Mouse (Mus musculus): ENCODE data around the gene Xpot.

Gene Xpot

DNA sequence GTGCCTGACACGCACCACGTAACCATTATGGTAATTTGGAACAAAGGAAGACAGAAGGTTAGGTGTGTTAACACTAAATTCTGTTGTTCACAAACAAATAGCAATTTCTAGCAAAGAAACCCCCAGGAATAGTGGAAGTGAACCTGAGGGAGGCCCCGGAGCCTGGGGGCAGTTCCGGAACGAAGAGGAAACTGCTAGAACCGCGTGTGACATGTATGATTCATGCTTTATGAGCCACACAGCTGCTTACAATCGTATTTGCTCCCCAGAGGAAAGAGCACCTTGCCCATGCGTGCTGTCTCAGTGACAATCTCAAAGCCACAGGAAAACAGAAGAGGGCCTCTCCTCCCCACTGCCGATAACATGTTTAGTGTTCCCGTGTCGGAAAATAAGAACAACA is 43.1 kb downstream of the Xpot start:
- in situ Hi-C loops (cut with MboI, MseI), result no loop called here

DNA sequence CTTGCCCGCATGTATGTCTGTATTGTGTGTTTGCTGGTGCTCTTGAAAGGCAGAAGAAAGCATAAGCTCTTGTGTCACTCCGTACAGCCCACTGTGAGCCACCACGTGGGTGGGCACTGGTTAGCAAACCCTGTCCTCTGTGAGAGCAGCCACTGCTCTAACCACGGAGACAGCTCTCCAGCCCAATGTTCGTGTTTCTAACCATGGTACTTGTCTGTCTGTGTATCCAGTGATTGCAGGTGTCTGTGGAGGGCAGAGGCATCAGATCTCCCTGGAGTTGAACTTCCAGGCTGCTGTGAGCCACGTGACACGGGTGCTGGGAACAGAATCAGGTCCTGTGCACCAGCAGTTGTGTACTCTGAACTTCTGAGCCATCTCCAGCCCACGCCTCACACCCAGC is 43.8 kb downstream of the Xpot start:
- in situ Hi-C loops (cut with MboI, MseI), result no loop called here

DNA sequence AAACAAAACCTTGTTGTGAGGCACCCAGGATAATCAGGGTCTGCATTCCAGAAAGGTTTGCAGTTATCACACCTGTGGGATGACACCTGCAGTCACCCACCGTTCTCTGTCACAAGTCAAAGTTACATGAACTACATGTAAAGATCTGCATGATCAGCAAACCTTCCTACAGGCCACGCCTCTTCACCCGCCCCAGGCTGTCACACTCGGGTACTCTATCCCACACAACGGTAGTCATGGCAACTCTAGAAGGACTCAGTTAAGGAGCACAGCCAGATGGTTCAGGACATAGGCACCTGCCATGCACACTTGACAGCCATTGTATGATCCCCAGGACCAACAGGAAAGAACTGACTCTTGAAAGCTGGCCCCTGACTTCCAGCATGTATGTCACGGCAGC is 44.7 kb downstream of the Xpot start:
- in situ Hi-C loops (cut with MboI, MseI), result no loop called here

DNA sequence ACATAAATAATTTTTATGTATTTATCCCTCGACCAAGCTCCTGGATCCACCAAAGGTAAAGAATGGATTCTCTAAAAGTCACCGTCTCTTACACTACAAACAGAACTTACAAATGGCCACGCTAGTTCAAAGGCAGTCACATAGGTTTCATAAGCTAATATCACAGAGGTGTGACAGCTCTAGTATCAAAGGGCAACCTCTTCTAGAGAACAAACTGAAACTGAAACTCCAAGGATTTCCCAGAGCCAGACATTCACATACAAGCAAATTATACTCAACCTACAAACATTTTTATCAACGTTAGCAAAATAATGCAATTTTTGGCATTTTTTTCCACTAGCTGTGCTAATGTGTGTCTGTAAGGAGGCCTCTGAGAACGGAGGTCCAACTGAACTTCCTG is 45.8 kb downstream of the Xpot start:
- in situ Hi-C loops (cut with MboI, MseI), result no loop called here

DNA sequence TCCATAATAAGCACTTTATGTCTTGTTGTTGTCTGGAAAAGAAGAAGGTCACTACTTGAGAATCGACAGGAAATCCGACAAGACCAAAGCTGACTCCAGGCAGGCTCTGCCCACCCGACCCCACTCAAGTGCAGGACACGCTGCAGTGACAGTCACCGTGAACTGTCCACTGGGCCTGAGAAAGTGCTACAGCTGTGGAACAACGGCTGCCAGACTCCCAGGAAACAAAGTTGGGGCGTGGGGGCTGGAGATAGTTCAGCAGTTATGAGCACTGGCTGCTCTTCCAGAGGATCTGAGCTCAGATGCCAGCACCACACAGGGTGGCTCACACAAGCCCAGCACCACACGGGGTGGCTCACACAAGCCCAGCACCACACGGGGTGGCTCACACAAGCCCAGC is 49.8 kb downstream of the Xpot start:
- in situ Hi-C loops (cut with MboI, MseI), result no loop called here

DNA sequence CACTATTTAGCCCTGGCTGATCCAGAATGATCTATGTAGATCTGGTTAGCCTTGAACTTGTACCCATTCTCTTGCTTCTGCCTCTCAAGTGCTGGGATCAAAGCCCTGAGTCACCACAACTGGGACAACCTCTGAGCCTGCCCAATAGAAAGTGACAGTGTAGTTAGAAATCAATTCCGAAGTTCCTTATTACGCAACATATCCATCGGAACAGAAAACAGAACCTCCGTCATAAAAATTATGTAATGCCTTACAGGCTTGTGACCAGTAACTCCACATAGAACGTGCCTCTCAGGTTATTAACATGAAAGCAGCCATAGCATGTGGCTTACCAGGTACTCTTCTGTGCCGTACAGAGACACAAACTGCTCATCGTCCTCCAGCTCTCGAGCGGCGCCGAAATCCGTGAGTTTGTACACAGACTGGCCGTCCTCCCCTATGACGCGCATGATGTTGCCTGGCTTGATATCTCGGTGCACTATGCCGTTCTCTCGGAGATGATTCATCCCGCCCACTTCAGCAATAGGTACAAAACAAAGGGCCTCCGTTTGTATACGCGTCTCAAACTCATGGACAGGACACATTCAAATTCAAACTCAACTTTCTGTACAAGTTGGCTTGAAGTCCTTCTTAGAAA is 54.5 kb downstream of the Xpot start:
- in situ Hi-C loops (cut with MboI, MseI), result no loop called here

DNA sequence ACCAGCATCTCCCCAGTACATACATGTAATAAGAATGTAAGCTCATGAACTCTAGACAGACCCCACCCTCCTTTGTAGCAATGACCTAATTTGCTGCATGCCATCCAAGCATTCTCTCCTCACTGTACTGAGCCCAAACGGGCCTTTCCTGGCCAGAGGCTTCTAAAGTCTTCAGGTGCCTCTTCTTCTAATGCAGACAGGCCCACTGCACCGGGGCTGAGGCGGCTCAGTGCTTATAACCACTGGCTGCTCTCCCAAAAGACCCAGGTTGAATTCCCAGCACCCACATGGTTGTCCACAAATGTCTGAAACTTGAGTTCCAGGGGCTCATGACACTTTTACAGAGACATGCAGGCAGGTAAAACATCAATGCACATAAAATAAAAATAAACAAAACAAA is 55.1 kb downstream of the Xpot start:
- in situ Hi-C loops (cut with MboI, MseI), result no loop called here

DNA sequence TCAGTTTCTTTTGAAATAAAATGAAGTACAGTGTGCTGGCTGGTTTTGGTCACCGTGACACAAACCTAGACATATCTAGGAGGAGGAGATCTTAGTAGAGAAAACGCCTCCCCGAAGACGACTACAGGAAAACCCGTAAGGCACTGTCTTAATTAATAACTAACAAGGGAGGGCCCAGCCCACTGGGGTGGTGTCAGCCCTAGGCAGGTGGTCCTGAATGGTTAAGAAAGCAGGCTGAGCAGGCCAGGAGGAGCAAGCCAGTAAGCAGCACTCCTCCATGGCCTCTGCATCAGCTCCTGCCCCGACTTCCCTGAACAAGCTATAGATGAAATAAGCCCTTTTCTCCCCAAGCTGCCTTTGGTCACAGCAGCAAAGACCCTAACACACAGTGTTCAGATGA is 56.3 kb downstream of the Xpot start:
- in situ Hi-C loops (cut with MboI, MseI), result no loop called here

DNA sequence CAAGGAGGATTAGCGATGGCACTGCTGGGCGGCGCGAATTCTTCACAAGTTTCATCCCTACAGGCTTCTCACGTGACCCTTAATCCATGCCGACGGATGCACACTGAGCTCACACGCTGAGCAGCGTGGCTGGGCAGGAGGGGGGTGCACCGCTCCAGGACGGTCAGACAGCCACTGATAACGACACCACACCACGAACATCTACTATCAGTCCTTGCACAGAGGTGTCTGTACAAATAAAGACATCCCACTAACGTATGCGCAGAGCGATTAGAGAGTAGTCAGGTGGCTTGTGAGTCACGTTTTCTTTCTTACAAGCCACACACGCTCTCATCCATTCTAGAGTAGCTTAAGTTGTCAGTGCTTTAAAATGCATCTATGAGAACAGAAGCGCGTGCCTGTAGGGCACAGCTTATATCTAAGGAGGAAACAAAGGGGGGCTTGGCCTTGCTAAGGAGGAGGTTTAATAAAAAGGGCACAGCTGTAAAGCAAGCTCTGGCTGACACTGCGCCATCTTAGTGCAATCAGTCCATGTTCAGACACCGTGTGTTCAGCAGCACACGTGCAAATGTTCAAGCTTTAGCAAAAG is 57.0 kb downstream of the Xpot start:
- in situ Hi-C loops (cut with MboI, MseI), result no loop called here

DNA sequence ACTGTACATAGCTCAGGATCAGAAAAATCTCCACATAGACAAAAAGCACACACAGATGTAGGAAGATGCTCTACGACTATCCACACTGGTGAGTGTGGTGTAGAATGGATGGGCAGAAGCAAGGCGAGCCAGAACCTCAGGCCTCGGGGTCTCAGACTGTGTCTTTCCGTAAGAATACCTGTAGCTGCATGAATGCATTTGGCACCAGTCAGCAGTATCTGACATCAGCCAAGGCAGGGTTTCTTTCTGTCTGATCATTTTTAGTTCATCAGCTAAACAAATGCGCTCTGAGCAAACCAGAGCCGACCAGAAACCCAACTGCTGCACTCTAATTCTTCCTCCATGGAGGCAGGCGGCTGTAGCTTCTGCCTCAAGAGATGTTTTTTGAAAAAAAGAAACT is 57.6 kb downstream of the Xpot start:
- in situ Hi-C loops (cut with MboI, MseI), result no loop called here

DNA sequence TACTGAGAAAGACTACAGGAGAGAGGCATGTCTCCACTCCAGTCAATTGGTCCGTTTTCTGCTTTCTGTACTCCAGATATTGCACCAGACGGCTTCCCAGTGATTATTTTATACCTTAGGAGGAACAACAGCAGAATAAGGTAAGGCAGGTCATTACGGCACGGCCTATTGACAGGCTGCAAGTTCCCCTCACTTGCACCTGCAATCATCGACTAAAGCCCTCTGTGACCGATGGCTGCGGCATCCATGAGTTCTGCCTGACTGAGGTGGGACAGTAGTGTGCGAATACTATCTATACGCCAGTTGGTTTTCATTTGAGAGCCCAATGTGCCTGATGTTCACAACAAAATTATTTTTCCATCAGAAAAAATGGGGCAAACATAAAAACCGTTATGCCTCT is 58.1 kb downstream of the Xpot start:
- in situ Hi-C loops (cut with MboI, MseI), result no loop called here

DNA sequence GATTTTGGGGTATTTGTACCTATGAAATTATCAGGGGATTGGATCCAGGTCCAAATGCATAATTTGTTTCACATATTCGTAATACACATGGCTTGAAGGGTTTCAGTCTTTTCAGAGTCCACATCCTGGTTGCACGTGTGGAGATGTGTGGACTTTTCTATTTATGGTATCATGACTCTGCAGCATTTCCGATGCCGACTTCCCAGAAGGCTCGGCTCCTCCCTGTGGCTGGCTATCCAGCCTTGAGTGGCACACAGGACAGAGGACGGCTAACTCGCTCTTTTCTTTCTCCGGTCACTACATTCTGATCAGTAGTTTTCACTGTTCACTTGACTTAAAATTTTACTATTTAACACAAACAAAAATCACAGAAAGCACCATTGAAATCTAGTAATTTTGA is 61.7 kb downstream of the Xpot start:
- in situ Hi-C loops (cut with MboI, MseI), result loop anchor here in 1 of 2 experiments (5.0 kb wide), 1 partner anchor 43 kb away; no protein-coding TSS in a partner anchor

DNA sequence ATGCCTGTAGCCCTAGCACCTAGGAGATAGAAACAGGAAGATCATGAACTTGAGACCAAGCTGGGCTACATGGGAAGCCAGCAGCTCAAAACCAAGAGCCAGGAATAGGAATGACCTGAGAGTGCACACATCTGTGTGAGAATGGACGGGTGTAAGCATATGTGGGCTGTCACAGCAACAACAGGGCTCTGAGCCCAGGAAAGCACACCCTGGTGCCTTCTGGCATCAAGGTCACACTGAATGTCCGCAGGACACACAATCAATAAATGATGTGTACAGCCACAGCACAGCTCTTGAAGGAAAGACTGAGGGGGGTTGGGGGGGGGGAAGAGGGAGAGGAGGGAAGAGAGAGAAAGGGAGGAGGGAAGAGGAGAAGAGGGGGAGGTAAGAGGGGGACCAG is 67.9 kb downstream of the Xpot start:
- in situ Hi-C loops (cut with MboI, MseI), result no loop called here

DNA sequence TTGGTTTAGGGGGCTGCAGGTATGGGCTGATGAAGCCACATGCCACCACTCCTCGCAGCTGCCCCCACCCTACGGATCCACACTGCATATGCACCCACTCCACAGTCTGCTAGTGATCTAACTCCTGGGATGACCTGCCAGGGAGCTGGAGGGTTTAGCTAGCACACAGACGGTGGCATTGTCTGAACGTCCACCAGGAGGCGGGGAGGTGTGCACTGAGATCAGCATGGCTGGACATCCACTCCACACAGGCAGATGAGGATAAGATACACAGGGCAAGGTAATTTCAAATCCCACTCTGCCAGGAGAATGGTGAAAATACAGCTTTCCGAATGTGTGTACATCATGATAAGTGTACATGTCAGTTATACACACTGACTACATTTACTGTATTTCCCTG is 69.9 kb downstream of the Xpot start:
- in situ Hi-C loops (cut with MboI, MseI), result no loop called here

DNA sequence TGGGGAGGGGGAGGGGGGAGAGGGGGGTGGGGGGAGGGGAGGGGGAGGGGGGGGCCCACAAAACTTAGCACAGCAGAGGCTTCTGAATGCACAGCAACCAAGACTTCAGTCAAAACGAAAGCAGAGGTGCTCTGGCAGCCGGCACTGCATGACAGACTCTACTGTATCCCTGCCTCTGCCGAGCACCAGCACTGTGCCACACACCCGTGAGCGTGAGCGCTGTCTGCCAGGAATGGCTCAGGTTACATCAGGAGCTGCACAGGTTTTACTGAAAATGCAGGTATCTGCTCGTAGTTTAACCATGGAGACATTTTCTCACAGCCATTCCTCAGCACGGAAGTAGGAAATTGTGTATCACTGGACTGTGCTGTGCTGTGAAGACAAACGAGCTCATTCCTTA is 75.8 kb downstream of the Xpot start:
- in situ Hi-C loops (cut with MboI, MseI), result no loop called here

DNA sequence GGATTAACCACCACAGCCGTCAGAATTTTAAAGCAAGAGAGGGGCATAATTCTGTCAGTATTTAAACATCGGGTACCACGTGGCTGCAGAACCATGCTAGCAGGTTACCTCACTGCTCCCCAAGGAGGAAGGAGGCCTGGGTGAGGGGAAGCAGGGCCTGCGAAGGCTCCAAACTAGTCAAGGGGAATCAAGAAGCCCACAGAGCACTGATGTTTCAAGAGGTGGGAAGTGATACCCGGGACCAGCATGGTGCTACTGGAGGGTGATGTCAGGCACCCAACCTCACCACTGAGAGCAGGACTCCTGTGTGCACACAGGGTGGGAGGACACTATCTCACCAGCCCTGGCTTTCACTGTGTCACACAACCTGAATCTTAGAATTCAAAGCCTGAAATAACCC is 76.5 kb downstream of the Xpot start:
- in situ Hi-C loops (cut with MboI, MseI), result no loop called here

DNA sequence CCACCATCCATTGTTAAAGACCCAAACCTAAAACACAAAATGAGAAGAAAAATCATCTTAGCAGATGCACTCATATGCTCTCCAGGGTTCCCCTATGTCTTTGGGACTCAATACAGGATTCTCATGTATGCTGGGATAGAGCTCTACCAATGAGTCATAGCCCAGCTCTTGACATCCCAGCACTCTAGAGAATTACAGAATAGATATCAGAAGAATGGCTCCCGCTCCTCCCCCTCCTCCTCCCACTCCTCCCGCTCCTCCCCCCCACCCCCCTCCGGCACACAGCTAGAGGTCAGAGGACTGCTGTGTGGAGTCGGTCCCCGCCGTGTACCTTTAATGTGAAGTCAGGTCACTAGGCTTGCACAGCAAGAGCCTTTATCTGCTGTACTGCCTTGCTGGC is 79.0 kb downstream of the Xpot start:
- in situ Hi-C loops (cut with MboI, MseI), result no loop called here

DNA sequence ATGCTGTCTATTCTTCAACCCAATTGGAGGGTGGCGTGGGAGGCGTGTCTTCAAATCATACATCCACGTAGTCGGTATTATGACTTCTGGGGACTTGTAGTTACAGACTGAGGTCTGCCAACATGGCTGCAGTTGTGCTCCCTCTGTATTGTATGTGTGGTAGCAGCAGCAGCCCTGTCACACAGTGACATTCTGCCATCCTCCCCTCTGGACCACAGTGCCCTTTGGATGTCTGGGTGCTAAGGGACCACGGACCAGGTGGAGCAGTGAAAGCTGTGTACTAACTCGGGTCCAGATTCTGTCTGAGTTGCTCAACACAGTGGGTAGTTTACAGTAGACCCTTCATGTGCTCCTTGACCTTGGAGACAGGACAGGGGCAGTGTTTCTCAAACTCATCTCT is 82.6 kb downstream of the Xpot start:
- in situ Hi-C loops (cut with MboI, MseI), result no loop called here

DNA sequence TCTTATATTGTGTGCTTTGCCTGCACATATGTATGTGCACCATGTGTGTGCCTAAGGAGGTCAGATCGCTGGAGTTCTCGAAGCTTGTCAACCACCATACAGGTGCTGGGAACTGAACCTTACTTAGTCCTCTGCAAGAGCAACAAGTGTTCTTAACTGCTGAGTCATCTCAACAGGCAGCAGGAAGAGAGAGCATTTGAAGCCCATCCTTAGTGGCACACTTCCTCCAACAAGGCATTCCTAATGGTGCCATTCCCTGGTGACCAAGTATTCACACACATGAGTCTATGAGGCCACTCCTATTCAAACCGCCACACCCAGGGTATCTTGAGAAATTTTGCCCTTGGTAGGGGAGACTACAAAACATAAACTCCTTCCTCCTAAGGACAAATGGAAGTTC is 84.0 kb downstream of the Xpot start:
- in situ Hi-C loops (cut with MboI, MseI), result no loop called here
